Mouse (Mus musculus) gastrocnemius, adult 2 months (tissue): ENCODE results near the gene Tpcn2. TPM values are rescaled to one million over a fixed set of nuclear protein-coding genes. Genes with fewer than 3 reads are reported as not detected.

Experiments used
- DNase-seq: peaks from one replicate; pipeline ENCODE4 v3.0.0; 2022
- H3K27ac ChIP-seq: fragments of 200-600 bp; 2 replicates; pipeline ENCODE4 v1.8.1; 2022; ENCODE audit warnings: mild to moderate bottlenecking
- H3K4me3 ChIP-seq: fragments of 200-600 bp; 2 replicates; pipeline ENCODE4 v1.8.1; 2022; ENCODE audit warnings: mild to moderate bottlenecking, moderate library complexity
- CTCF ChIP-seq: fragments of 200-600 bp; IDR thresholded peaks from 2 replicates; pipeline ENCODE4 v1.8.1; 2022; ENCODE audit warnings: antibody characterized with exemption, mild to moderate bottlenecking, moderate library complexity
- intact Hi-C: fragments of 180-260 bp; cut with DNase I; formaldehyde crosslinking; loops from one replicate; pipeline ENCODE4 v1.15.1; 2025
- total RNA-seq, 2 experiments: library from RNA; stranded (reverse); gene quantifications; 2 replicates each; pipeline ENCODE4 v1.2.3; 2021

Gene Tpcn2
- total RNA-seq, 2 experiments from 2014 or later: 1.4 to 1.5 TPM

GRCm38 (mm10) chr7:145146252-145146930 is 137.4 kb downstream of the Tpcn2 start:
- no peak for DNase-seq
- peak; percentile 18; the same call in 1 of the 2 replicates for TF ChIP-seq CTCF
- intact Hi-C loops: no loop called here
- H3K4me3 ChIP-seq: no peak overlapping the region
- no peak overlapping the region for H3K27ac ChIP-seq

GRCm38 (mm10) chr7:145143502-145144070 is 140.2 kb downstream of the Tpcn2 start:
- Histone ChIP-seq H3K27ac (no peak overlapping the region), H3K4me3 (no peak overlapping the region)
- TF ChIP-seq CTCF: no peak
- intact Hi-C loops: no loop called here
- no peak for DNase-seq

- no peak for DNase-seq
- Histone ChIP-seq H3K4me3 (no peak overlapping the region), H3K27ac (no peak overlapping the region)
- intact Hi-C loops: no loop called here
- TF ChIP-seq CTCF: no peak
These were observed 143.2 kb downstream of the Tpcn2 start for GRCm38 (mm10) chr7:145140656-145141055.

GRCm38 (mm10) chr7:145139576-145139975 is 144.2 kb downstream of the Tpcn2 start:
- intact Hi-C loops: no loop called here
- TF ChIP-seq CTCF: no peak
- H3K27ac ChIP-seq: no peak overlapping the region

GRCm38 (mm10) chr7:145139100-145139499 is 144.7 kb downstream of the Tpcn2 start:
- H3K4me3 ChIP-seq: no peak overlapping the region
- intact Hi-C loops: no loop called here
- DNase-seq: no peak
- H3K27ac ChIP-seq: no peak overlapping the region
- no peak for TF ChIP-seq CTCF

More at GRCm38 (mm10) chr7:145139576-145139975, 144.2 kb downstream of the Tpcn2 start:
- H3K4me3 ChIP-seq: no peak overlapping the region
- DNase-seq: no peak

GRCm38 (mm10) chr7:145137871-145138270 is 145.9 kb downstream of the Tpcn2 start:
- no peak overlapping the region for H3K4me3 ChIP-seq
- no peak overlapping the region for H3K27ac ChIP-seq
- intact Hi-C loops: no loop called here
- no peak for DNase-seq
- peak; percentile 14; the same call in 1 of the 2 replicates for TF ChIP-seq CTCF

- Histone ChIP-seq H3K4me3 (no peak overlapping the region), H3K27ac (no peak overlapping the region)
- no peak for DNase-seq
- intact Hi-C loops: no loop called here
- TF ChIP-seq CTCF: no peak
These were observed 147.0 kb downstream of the Tpcn2 start for GRCm38 (mm10) chr7:145136831-145137230.

Other genes with a start within 250 kb of the Tpcn2 start
- gene 1810010D01Rik, start 75.9 kb downstream of the Tpcn2 start, total RNA-seq: under 1 TPM in 1 of 2 experiments, not detected in 1; 0.67 TPM
- gene Mrgprf, start 16.8 kb upstream of the Tpcn2 start, total RNA-seq: 1 to 10 TPM; 2.7 to 2.8 TPM
- gene Mrgprd, start 30.8 kb upstream of the Tpcn2 start, total RNA-seq: not detected